Mouse (Mus musculus) monocyte, adult 2 months (primary cell): ENCODE measurements around the gene Tmem117.

Experiments used
- DNase-seq, 2 experiments: peaks; one replicate each; pipeline ENCODE4 v3.0.0; 2022; ENCODE audit warnings: low spot score in 2 of 2, low read depth in 1 of 2

Tmem117 gene

GRCm38 (mm10) chr15:95135926-95136609 lies 507.0 kb downstream of the Tmem117 start:
- DNase-seq, result no peak

DNA sequence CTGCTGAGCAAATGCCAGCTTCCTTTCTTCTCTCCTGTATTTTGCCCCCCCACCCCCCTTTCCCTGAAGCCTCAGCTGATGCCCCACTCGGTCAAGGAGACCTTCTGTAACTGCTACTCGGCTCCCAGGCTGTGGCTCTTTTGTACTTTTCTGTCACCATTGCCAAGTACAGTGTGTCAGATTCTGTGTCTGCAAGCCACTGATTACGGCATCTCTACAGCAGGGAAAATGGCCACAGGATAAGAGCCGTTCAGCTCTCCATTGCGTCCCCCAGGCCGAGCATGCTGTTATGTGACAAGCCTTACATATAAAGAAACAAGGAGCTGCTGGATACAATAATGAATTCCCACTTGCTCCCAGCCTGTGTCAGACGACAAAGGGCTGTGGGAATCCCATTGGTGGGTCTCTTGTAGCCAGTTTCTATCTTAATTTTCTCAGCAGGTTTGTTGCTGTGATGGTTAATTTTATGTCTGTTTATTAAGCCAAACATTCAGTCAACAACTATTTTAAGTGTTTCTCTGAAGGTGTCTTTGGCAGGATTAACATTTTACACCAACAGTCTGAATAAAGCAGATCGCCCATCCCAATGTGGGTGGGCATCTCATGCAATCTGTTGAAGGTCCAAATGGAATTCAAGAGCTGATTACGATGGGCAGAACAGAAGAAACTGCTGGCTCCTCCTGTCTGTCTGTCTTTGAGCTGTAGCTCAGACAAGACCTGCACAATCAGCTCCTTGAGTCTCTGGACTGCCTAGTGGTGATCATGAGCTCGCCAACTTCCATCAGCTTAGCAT lies 508.2 kb downstream of the Tmem117 start:
- no peak for DNase-seq

DNA sequence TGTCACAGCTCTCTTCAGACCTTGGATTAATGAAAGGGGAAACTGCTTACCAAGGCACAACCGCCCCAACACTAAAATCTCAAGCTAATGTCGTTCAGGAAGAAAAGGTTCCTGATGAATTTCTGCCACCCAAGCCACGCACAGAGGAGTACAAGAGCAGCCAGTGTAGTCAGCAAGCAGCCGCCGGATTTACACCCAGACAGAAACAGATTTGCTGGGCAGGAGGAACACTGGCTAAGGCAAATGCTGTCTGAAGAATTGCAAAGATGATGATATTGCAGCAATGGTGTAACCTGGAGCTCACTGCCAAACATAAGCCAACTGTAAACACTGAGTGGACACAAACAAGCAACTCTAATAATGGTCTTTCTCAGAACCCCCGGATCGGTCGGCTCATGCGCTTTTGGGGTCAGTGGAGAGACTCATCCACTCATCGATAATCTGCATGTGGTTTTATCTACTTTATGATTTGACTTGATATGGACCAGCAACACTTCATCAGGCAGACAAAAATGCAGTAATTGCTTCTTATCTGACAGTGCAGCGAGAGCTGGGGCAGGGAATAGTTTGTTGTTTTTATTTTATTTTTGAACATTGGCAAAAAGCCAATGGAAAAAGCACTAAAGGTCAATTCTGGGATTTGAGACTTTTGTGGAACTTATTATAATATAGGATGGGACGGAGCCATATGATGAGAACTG lies 509.8 kb downstream of the Tmem117 start:
- no peak for DNase-seq

DNA sequence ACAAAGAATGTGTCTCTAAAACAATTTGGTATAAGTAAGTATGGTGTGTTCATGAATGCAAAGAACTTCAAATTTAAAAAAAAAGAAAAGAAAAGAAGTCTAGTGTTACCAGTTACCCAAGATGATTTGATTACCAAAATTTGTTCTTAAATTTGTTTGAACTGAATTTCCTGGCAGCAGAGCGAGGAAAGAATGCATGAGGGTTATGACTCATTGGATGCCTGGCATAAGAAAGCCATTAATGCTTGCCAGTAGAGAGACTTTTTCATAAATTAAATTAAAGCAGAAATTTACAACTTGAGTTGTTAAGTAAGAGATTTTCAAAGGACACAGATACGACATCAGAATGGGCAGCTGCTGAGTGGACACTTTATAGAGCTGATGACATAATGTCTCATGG lies 515.1 kb downstream of the Tmem117 start:
- no peak for DNase-seq

- DNase-seq, result no peak
Measured at GRCm38 (mm10) chr15:95145118-95145517, 516.1 kb downstream of the Tmem117 start.
